Comparison of ENCODE assay signal across 7 mouse cellular contexts in genomic region chr11:24077795-24078705, GRCm38 (mm10). TPM values are rescaled to one million over a fixed set of nuclear protein-coding genes. Genes with fewer than 3 reads are reported as not detected.
A peak's percentile ranks its signal among the peaks of the same experiment; 100 is the strongest.
DNase-seq lines count a peak whose midpoint lies in the region; ATAC-seq and TF ChIP-seq lines count a peak whose summit lies in the region.

TSS of gene Bcl11a (plus strand) at chr11:24078056.

- under 1% methylated on average over 38 of the region's 51 CpGs for WGBS in embryonic facial prominence, embryonic 11.5 days

- H3K36me3 ChIP-seq in ES-Bruce4 (ENCODE audit: control insufficient read depth, insufficient read depth, low read length, poor library complexity, severe bottlenecking) = no peaks in the 10 kb centered on the region
- H3K36me3 ChIP-seq in embryonic facial prominence, embryonic 11.5 days (replicated peaks; ENCODE audit: control insufficient read depth, insufficient read depth, low read depth, low read length) = no peaks in the 10 kb centered on the region

- peaks cover 2% of the 10 kb centered on the region for H3K4me1 ChIP-seq in ES-Bruce4 (ENCODE audit: control insufficient read depth, insufficient read depth, low read length)
- peaks cover 4% of the 10 kb centered on the region for H3K4me1 ChIP-seq in embryonic facial prominence, embryonic 11.5 days (ENCODE audit: control insufficient read depth, insufficient read depth, low read length)

- no peak for TF ChIP-seq CTCF in ES-Bruce4 (IDR thresholded peaks at IDR 0.05; ENCODE audit: low read depth, low read length)

- intact Hi-C loops in left cerebral cortex, postnatal 10 days (cut with DNase I) = loop anchor here (2.0 to 10.0 kb wide), 3 partner anchors 99 to 1997 kb away; no protein-coding TSS in a partner anchor

- H3K27me3 ChIP-seq in ES-Bruce4 (ENCODE audit: control insufficient read depth, insufficient read depth, low read length, poor library complexity, severe bottlenecking) = peaks cover 45% of the 10 kb centered on the region
- peaks cover 5% of the 10 kb centered on the region for H3K27me3 ChIP-seq in embryonic facial prominence, embryonic 11.5 days (ENCODE audit: control insufficient read depth, insufficient read depth, low read length)

- TF ChIP-seq POLR2A in ES-Bruce4 (IDR thresholded peaks at IDR 0.05; ENCODE audit: insufficient read depth, low read length) = no peak

- H3K27ac ChIP-seq in ES-Bruce4 (ENCODE audit: insufficient read depth, low read length) = no peak within 1 kb of the TSS
- H3K27ac ChIP-seq in embryonic facial prominence, embryonic 11.5 days (replicated peaks; ENCODE audit: low read depth, low read length) = peak within 1 kb of the TSS; percentile 96

- H3K9me3 ChIP-seq in ES-Bruce4 (replicated peaks; ENCODE audit: control insufficient read depth, insufficient read depth, low read length, poor library complexity, severe bottlenecking) = no peaks in the 10 kb centered on the region
- no peaks in the 10 kb centered on the region for H3K9me3 ChIP-seq in embryonic facial prominence, embryonic 11.5 days (replicated peaks; ENCODE audit: control insufficient read depth, low read length)

- H3K4me3 ChIP-seq in ES-Bruce4 (ENCODE audit: low read depth, low read length) = peak within 1 kb of the TSS; percentile 50
- peak within 1 kb of the TSS; percentile 92 for H3K4me3 ChIP-seq in embryonic facial prominence, embryonic 11.5 days (ENCODE audit: low read depth, low read length)

- TF ChIP-seq EP300 in ES-Bruce4 (IDR thresholded peaks at IDR 0.05; ENCODE audit: insufficient read depth, low read depth, low read length) = no peak

- peak within 1 kb of the TSS; percentile 50 for H3K9ac ChIP-seq in ES-Bruce4 (ENCODE audit: low read depth, poor library complexity, severe bottlenecking)
- H3K9ac ChIP-seq in embryonic facial prominence, embryonic 11.5 days (replicated peaks; ENCODE audit: low read length) = peak within 1 kb of the TSS; percentile 99

- peak; percentile 53 to 55 for DNase-seq in B cell, adult 2 months
- DNase-seq in embryonic facial prominence, embryonic 11.5 days (ENCODE audit: low spot score) = peak; percentile 94
- peak in 1 of 2 experiments; percentile 56 for DNase-seq in left cerebral cortex, postnatal 10 days (ENCODE audit: extremely low spot score in 1 of 2, low spot score in 2 of 2)
- peak; percentile 72 to 78 for DNase-seq in spleen, postnatal 36 days (ENCODE audit: low spot score in 2 of 2)

- ATAC-seq in embryonic facial prominence, embryonic 11.5 days (replicated peaks; ENCODE audit: insufficient number of reproducible peaks, low FRiP score, low TSS enrichment, low read depth) = peak; percentile 82
- peak; percentile 42 to 49 for ATAC-seq in hematopoietic stem cell, adult 5-6 weeks (replicated peaks in 1 of 2; ENCODE audit: insufficient read depth in 1 of 2, low FRiP score in 2 of 2, low TSS enrichment in 1 of 2, low read depth in 1 of 2, poor library complexity in 2 of 2, severe bottlenecking in 2 of 2)
- peak; percentile 42 for ATAC-seq in megakaryocyte, adult 5-6 weeks (ENCODE audit: poor library complexity, severe bottlenecking)

- H3K4me2 ChIP-seq in embryonic facial prominence, embryonic 11.5 days (ENCODE audit: low read depth, low read length) = peak within 1 kb of the TSS; percentile 97

RNA-seq across cellular contexts. Expression of gene Bcl11a, which starts in this region (rescaled TPM):
- 0.36 and 0.43 TPM in 2 replicates for polyA plus RNA-seq in ES-Bruce4 (2011; ENCODE audit: insufficient read depth, insufficient read length, low read depth, missing spikeins)
- 66.1 and 71.9 TPM in 2 replicates for polyA plus RNA-seq in embryonic facial prominence, embryonic 11.5 days (2014; fragmentation: Nextera tagmentation; extraction: Ambion mirVana)
- total RNA-seq in hematopoietic stem cell, adult 5-6 weeks (2017) = 69.0 and 78.6 TPM in 2 replicates
- 100 to 1,000 TPM; 142 to 145 TPM for total RNA-seq in left cerebral cortex, postnatal 10 days (2021)
- total RNA-seq in megakaryocyte, adult 5-6 weeks (2015) = 31.4 and 33.7 TPM in 2 replicates
- total RNA-seq in megakaryocyte, adult 5-6 weeks (2017) = 16.2 and 34.6 TPM in 2 replicates

Comparison
In these comparisons a context has a peak if more than half of its experiments do, and no peak if none do; other contexts are left out.
1. RNA of gene Bcl11a (polyA plus RNA-seq): 66.1 to 71.9 TPM in embryonic facial prominence, embryonic 11.5 days; 0.36 to 0.43 TPM in ES-Bruce4; every median in the first group is over 10 times any median in the second.
2. Peak in every context shown above with its lines, with median percentiles within 50 percentile points of each other: ATAC-seq.